Mouse (Mus musculus): ENCODE results near the gene St5. TPM values are rescaled to one million over a fixed set of nuclear protein-coding genes. Genes with fewer than 3 reads are reported as not detected.

The St5 gene
- polyA plus RNA-seq, 1 experiment, result 26.6 TPM

- DNase-seq (ENCODE audit: low read depth), result no peak
- TF ChIP-seq CTCF (IDR thresholded peaks at IDR 0.05; ENCODE audit: borderline replicate concordance, extremely low read depth, insufficient read depth, insufficient read length), result no peak
- TF ChIP-seq POLR2A (IDR thresholded peaks at IDR 0.05; ENCODE audit: borderline replicate concordance, extremely low read depth, insufficient read depth, insufficient read length, poor library complexity, severe bottlenecking), result no peak
Measured at GRCm38 (mm10) chr7:109695339-109695726, 8.1 kb downstream of the St5 start.

- no peak for TF ChIP-seq CTCF (IDR thresholded peaks at IDR 0.05; ENCODE audit: borderline replicate concordance, extremely low read depth, insufficient read depth, insufficient read length)
- no peak for TF ChIP-seq POLR2A (IDR thresholded peaks at IDR 0.05; ENCODE audit: borderline replicate concordance, extremely low read depth, insufficient read depth, insufficient read length, poor library complexity, severe bottlenecking)
- DNase-seq (ENCODE audit: low read depth), result no peak
Measured at GRCm38 (mm10) chr7:109694576-109695338, 8.6 kb downstream of the St5 start.

- no peak for TF ChIP-seq CTCF (IDR thresholded peaks at IDR 0.05; ENCODE audit: borderline replicate concordance, extremely low read depth, insufficient read depth, insufficient read length)
- no peak for DNase-seq (ENCODE audit: low read depth)
Measured at GRCm38 (mm10) chr7:109690961-109691360, 12.4 kb downstream of the St5 start.

- no peak for TF ChIP-seq POLR2A (IDR thresholded peaks at IDR 0.05; ENCODE audit: borderline replicate concordance, extremely low read depth, insufficient read depth, insufficient read length, poor library complexity, severe bottlenecking)
- peak; percentile 6; the same call in 1 of the 2 replicates for TF ChIP-seq CTCF (IDR thresholded peaks at IDR 0.05; ENCODE audit: borderline replicate concordance, extremely low read depth, insufficient read depth, insufficient read length)
- DNase-seq (ENCODE audit: low read depth), result no peak
Measured at GRCm38 (mm10) chr7:109690101-109690500, 13.3 kb downstream of the St5 start.

GRCm38 (mm10) chr7:109686585-109687128, 16.7 kb downstream of the St5 start:
- peak; percentile 59 for DNase-seq (ENCODE audit: low read depth)
- no peak for TF ChIP-seq CTCF (IDR thresholded peaks at IDR 0.05; ENCODE audit: borderline replicate concordance, extremely low read depth, insufficient read depth, insufficient read length)
- no peak for TF ChIP-seq POLR2A (IDR thresholded peaks at IDR 0.05; ENCODE audit: borderline replicate concordance, extremely low read depth, insufficient read depth, insufficient read length, poor library complexity, severe bottlenecking)

- no peak for DNase-seq (ENCODE audit: low read depth)
- TF ChIP-seq POLR2A (IDR thresholded peaks at IDR 0.05; ENCODE audit: borderline replicate concordance, extremely low read depth, insufficient read depth, insufficient read length, poor library complexity, severe bottlenecking), result no peak
- TF ChIP-seq CTCF (IDR thresholded peaks at IDR 0.05; ENCODE audit: borderline replicate concordance, extremely low read depth, insufficient read depth, insufficient read length), result no peak
Measured at GRCm38 (mm10) chr7:109680879-109681278, 22.5 kb downstream of the St5 start.

- TF ChIP-seq POLR2A (IDR thresholded peaks at IDR 0.05; ENCODE audit: borderline replicate concordance, extremely low read depth, insufficient read depth, insufficient read length, poor library complexity, severe bottlenecking), result no peak
- no peak for DNase-seq (ENCODE audit: low read depth)
Measured at GRCm38 (mm10) chr7:109680284-109680683, 23.1 kb downstream of the St5 start.

- DNase-seq (ENCODE audit: low read depth), result no peak
- TF ChIP-seq POLR2A (IDR thresholded peaks at IDR 0.05; ENCODE audit: borderline replicate concordance, extremely low read depth, insufficient read depth, insufficient read length, poor library complexity, severe bottlenecking) (no peak), CTCF (IDR thresholded peaks at IDR 0.05; ENCODE audit: borderline replicate concordance, extremely low read depth, insufficient read depth, insufficient read length) (no peak)
Measured at GRCm38 (mm10) chr7:109674944-109675628, 28.3 kb downstream of the St5 start.

GRCm38 (mm10) chr7:109671581-109672471, 31.6 kb downstream of the St5 start:
- TF ChIP-seq CTCF (IDR thresholded peaks at IDR 0.05; ENCODE audit: borderline replicate concordance, extremely low read depth, insufficient read depth, insufficient read length), result no peak
- peak; percentile 41; the same call in 1 of the 2 replicates for TF ChIP-seq POLR2A (IDR thresholded peaks at IDR 0.05; ENCODE audit: borderline replicate concordance, extremely low read depth, insufficient read depth, insufficient read length, poor library complexity, severe bottlenecking)
- DNase-seq (ENCODE audit: low read depth), result peak; percentile 93

GRCm38 (mm10) chr7:109669426-109670170, 33.8 kb downstream of the St5 start:
- TF ChIP-seq CTCF (IDR thresholded peaks at IDR 0.05; ENCODE audit: borderline replicate concordance, extremely low read depth, insufficient read depth, insufficient read length) (no peak), POLR2A (IDR thresholded peaks at IDR 0.05; ENCODE audit: borderline replicate concordance, extremely low read depth, insufficient read depth, insufficient read length, poor library complexity, severe bottlenecking) (no peak)
- no peak for DNase-seq (ENCODE audit: low read depth)
